Mouse (Mus musculus): Measurements from ENCODE around the gene Hoga1. TPM values are rescaled to one million over a fixed set of nuclear protein-coding genes. Genes with fewer than 3 reads are reported as not detected.

The Hoga1 gene
- total and polyA plus RNA-seq, 2 experiments from 2014 or later: 3.5 to 3.6 TPM

GRCm38 (mm10) chr19:42004258-42004657 is 41.2 kb upstream of the Hoga1 start:
- no peaks in the 10 kb centered on the region for H3K36me3 ChIP-seq (ENCODE audit: insufficient read depth)

GRCm38 (mm10) chr19:42005616-42006015 is 39.8 kb upstream of the Hoga1 start:
- ATAC-seq (no peak), DNase-seq (no peak)
- H3K9me3 ChIP-seq (ENCODE audit: low read length): no peaks in the 10 kb centered on the region
- WGBS: 80% methylated on average over 3 of the region's 3 CpGs
- H3K4me2 ChIP-seq (ENCODE audit: low read depth): no peak overlapping the region
- H3K4me3 ChIP-seq (ENCODE audit: low read depth, low read length): no peak overlapping the region
- H3K27me3 ChIP-seq (ENCODE audit: insufficient read depth, low read length): no peaks in the 10 kb centered on the region
- TF ChIP-seq CTCF (IDR thresholded peaks at IDR 0.05; ENCODE audit: low read depth): no peak
- no peaks in the 10 kb centered on the region for H3K36me3 ChIP-seq (ENCODE audit: insufficient read depth)
- no peak overlapping the region for H3K9ac ChIP-seq
- H3K27ac ChIP-seq (ENCODE audit: low read depth, low read length): no peak overlapping the region
- no peaks in the 10 kb centered on the region for H3K4me1 ChIP-seq (ENCODE audit: insufficient read depth)

More at GRCm38 (mm10) chr19:42004258-42004657, 41.2 kb upstream of the Hoga1 start:
- no peak for ATAC-seq
- Histone ChIP-seq H3K27ac (ENCODE audit: low read depth, low read length) (no peak overlapping the region), H3K9ac (no peak overlapping the region), H3K4me1 (ENCODE audit: insufficient read depth) (no peaks in the 10 kb centered on the region), H3K4me3 (ENCODE audit: low read depth, low read length) (no peak overlapping the region), H3K4me2 (ENCODE audit: low read depth) (no peak overlapping the region), H3K9me3 (ENCODE audit: low read length) (no peaks in the 10 kb centered on the region), H3K27me3 (ENCODE audit: insufficient read depth, low read length) (no peaks in the 10 kb centered on the region)
- DNase-seq: no peak
- WGBS: 76% methylated on average over 6 of the region's 6 CpGs
- no peak for TF ChIP-seq CTCF (IDR thresholded peaks at IDR 0.05; ENCODE audit: low read depth)

DNA sequence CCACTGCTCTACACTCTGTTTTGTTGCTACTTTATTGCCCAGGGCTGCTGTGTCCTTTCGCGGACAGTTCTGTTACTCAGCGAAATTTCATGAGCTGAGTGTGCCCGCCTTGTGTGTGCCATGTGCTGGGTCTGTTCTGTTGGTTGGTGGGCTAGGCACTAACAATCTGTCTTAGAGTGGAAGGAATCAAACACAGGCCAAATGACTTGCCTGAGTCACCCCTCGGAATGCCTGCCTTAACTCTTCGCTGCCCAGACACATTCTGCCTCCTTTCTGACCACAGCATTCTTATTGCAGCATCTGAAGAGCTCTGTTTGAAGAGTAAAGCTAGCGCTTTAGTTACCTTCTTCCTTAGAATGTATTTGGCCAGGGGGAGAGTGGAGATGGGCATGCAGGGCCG is 38.8 kb upstream of the Hoga1 start:
- H3K4me2 ChIP-seq (ENCODE audit: low read depth): no peak overlapping the region
- H3K36me3 ChIP-seq (ENCODE audit: insufficient read depth): no peaks in the 10 kb centered on the region
- H3K4me3 ChIP-seq (ENCODE audit: low read depth, low read length): no peak overlapping the region
- H3K27me3 ChIP-seq (ENCODE audit: insufficient read depth, low read length): no peaks in the 10 kb centered on the region
- H3K9ac ChIP-seq: no peak overlapping the region
- no peak for DNase-seq
- no peaks in the 10 kb centered on the region for H3K9me3 ChIP-seq (ENCODE audit: low read length)
- H3K4me1 ChIP-seq (ENCODE audit: insufficient read depth): no peaks in the 10 kb centered on the region
- no peak for ATAC-seq
- H3K27ac ChIP-seq (ENCODE audit: low read depth, low read length): no peak overlapping the region
- 71% methylated on average over 8 of the region's 8 CpGs for WGBS
- TF ChIP-seq CTCF (IDR thresholded peaks at IDR 0.05; ENCODE audit: low read depth): no peak

DNA sequence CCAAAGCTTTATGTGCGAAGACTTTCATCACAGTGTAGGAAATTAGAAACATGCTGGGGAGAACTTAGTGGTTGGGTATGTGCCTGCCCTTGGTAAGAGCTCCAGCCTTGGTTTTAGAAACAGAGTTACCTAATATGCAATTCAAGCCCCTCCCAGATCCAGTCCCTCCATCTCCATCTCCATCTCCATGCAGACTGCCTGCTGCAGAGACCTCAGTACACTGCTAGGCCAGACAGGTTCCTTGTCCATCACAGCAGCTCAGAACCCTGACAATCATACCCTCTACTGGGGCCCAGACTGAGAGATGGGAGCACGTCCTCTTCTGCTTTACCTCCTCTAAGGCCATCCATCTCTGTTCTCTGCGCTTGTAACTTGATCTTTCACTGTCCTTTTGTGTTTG is 36.8 kb upstream of the Hoga1 start:
- no peak for DNase-seq
- no peak for ATAC-seq
- Histone ChIP-seq H3K4me1 (ENCODE audit: insufficient read depth) (no peaks in the 10 kb centered on the region), H3K36me3 (ENCODE audit: insufficient read depth) (no peaks in the 10 kb centered on the region), H3K9ac (no peak overlapping the region), H3K4me3 (ENCODE audit: low read depth, low read length) (no peak overlapping the region), H3K27ac (ENCODE audit: low read depth, low read length) (no peak overlapping the region), H3K4me2 (ENCODE audit: low read depth) (no peak overlapping the region), H3K27me3 (ENCODE audit: insufficient read depth, low read length) (no peaks in the 10 kb centered on the region), H3K9me3 (ENCODE audit: low read length) (no peaks in the 10 kb centered on the region)
- TF ChIP-seq CTCF (IDR thresholded peaks at IDR 0.05; ENCODE audit: low read depth): no peak
- 71% methylated on average over 3 of the region's 3 CpGs for WGBS

DNA sequence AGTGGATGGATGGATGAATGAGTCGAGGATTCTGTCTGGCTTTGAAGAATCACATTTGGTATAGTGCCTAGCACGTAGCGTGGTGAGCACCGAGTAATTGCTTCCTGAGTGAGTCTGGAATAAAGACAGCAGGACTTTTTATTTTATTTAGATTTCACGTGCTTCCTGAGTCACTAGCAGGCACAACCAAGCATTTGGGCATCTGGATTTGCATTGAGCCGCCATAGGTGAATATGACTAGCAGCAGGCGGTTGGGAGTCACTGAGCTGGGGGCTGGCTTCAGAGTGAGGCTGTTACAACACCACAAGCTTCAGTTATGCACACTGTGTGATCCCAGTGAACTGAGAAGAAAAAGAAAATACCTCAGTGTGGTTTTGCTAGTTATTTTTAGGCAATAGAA is 36.3 kb upstream of the Hoga1 start:
- Histone ChIP-seq H3K4me2 (ENCODE audit: low read depth) (no peak overlapping the region), H3K36me3 (ENCODE audit: insufficient read depth) (no peaks in the 10 kb centered on the region), H3K27me3 (ENCODE audit: insufficient read depth, low read length) (no peaks in the 10 kb centered on the region), H3K9ac (no peak overlapping the region), H3K4me1 (ENCODE audit: insufficient read depth) (no peaks in the 10 kb centered on the region), H3K9me3 (ENCODE audit: low read length) (no peaks in the 10 kb centered on the region), H3K27ac (ENCODE audit: low read depth, low read length) (no peak overlapping the region), H3K4me3 (ENCODE audit: low read depth, low read length) (no peak overlapping the region)
- no peak for ATAC-seq
- DNase-seq: no peak
- TF ChIP-seq CTCF (IDR thresholded peaks at IDR 0.05; ENCODE audit: low read depth): no peak
- 69% methylated on average over 7 of the region's 7 CpGs for WGBS

DNA sequence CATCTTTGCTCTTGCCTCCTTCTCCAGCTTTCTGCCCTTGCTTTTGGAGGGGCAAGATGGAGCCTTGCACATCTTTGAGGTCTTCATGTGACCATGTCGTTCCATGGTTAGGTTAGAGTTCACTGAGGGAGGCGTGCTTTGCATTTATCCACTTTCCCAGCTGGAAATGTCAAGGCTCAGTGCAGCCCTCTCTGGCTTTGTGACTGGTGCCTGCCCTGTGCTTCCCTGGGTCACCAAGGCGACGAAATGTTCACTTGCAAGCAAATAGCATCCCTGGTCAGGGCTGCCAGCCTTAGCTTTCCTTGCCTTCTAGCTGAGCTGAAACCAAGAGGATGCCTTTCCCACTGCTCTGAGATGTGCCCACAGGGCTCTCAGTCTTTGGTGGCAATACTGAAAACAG is 35.0 kb upstream of the Hoga1 start:
- no peak overlapping the region for H3K27ac ChIP-seq (ENCODE audit: low read depth, low read length)
- no peak for DNase-seq
- WGBS: 73% methylated on average over 4 of the region's 4 CpGs
- no peaks in the 10 kb centered on the region for H3K36me3 ChIP-seq (ENCODE audit: insufficient read depth)
- peak; percentile 38; the same call in 1 of the 2 replicates for ATAC-seq
- H3K4me1 ChIP-seq (ENCODE audit: insufficient read depth): no peaks in the 10 kb centered on the region
- H3K4me2 ChIP-seq (ENCODE audit: low read depth): no peak overlapping the region
- no peak overlapping the region for H3K4me3 ChIP-seq (ENCODE audit: low read depth, low read length)
- TF ChIP-seq CTCF (IDR thresholded peaks at IDR 0.05; ENCODE audit: low read depth): no peak
- no peaks in the 10 kb centered on the region for H3K27me3 ChIP-seq (ENCODE audit: insufficient read depth, low read length)
- H3K9ac ChIP-seq: no peak overlapping the region
- no peaks in the 10 kb centered on the region for H3K9me3 ChIP-seq (ENCODE audit: low read length)

GRCm38 (mm10) chr19:42011123-42011522 is 34.3 kb upstream of the Hoga1 start:
- Histone ChIP-seq H3K27me3 (ENCODE audit: insufficient read depth, low read length) (no peaks in the 10 kb centered on the region), H3K4me1 (ENCODE audit: insufficient read depth) (no peaks in the 10 kb centered on the region), H3K27ac (ENCODE audit: low read depth, low read length) (no peak overlapping the region), H3K36me3 (ENCODE audit: insufficient read depth) (no peaks in the 10 kb centered on the region), H3K9me3 (ENCODE audit: low read length) (no peaks in the 10 kb centered on the region), H3K9ac (no peak overlapping the region), H3K4me2 (ENCODE audit: low read depth) (no peak overlapping the region), H3K4me3 (ENCODE audit: low read depth, low read length) (no peak overlapping the region)
- 86% methylated on average over 7 of the region's 7 CpGs for WGBS
- ATAC-seq: no peak
- no peak for TF ChIP-seq CTCF (IDR thresholded peaks at IDR 0.05; ENCODE audit: low read depth)
- DNase-seq: no peak

Measured in forebrain, postnatal 0 days (tissue).